Mouse (Mus musculus) myocyte (in vitro differentiated cells): Measurements from ENCODE around the gene Tmem176b.

Source experiments
- CEBPB ChIP-seq: IDR thresholded peaks from 2 replicates; pipeline ENCODE4 v1.6.1; 2011; ENCODE audit warnings: mild to moderate bottlenecking, moderate library complexity; ENCODE audit not compliant: poor library complexity, insufficient read depth, severe bottlenecking
- E2F4 ChIP-seq: IDR thresholded peaks from one replicate; pipeline ENCODE4 v1.6.1; 2011; ENCODE audit warnings: mild to moderate bottlenecking, control low read depth, moderate library complexity; ENCODE audit not compliant: insufficient read depth
- MYOD1 ChIP-seq, 3 experiments: IDR thresholded peaks; one replicate each; pipeline ENCODE4 v1.6.1; 2011; ENCODE audit warnings: control low read depth in 2 of 3, low read depth in 2 of 3, mild to moderate bottlenecking in 2 of 3, moderate library complexity in 1 of 3; ENCODE audit not compliant: insufficient read length in 2 of 3, control insufficient read depth in 1 of 3
- MYOG ChIP-seq, 3 experiments: IDR thresholded peaks; one replicate each; pipeline ENCODE4 v1.6.1; 2011; ENCODE audit warnings: control low read depth in 2 of 3, low read depth in 2 of 3, mild to moderate bottlenecking in 2 of 3; ENCODE audit not compliant: insufficient read length in 2 of 3, control insufficient read depth in 1 of 3, insufficient read depth in 1 of 3
- POLR2A ChIP-seq: IDR thresholded peaks from one replicate; pipeline ENCODE4 v1.6.1; 2011; ENCODE audit warnings: low read depth, mild to moderate bottlenecking, control low read depth, moderate library complexity; ENCODE audit not compliant: insufficient read length
- USF1 ChIP-seq: IDR thresholded peaks from one replicate; pipeline ENCODE4 v1.6.1; 2011; ENCODE audit warnings: low read depth, mild to moderate bottlenecking, control low read depth, moderate library complexity

GRCm38 (mm10) chr6:48854155-48854554 is 12.9 kb upstream of the Tmem176b start:
- TF ChIP-seq POLR2A, result no peak
- TF ChIP-seq MYOD1 (IDR thresholded peaks at IDR 0.05; ENCODE audit: control insufficient read depth in 1 of 3, insufficient read length in 2 of 3, low read depth in 2 of 3), result no peak
- TF ChIP-seq E2F4, result no peak
- TF ChIP-seq MYOG (IDR thresholded peaks at IDR 0.05; ENCODE audit: control insufficient read depth in 1 of 3, insufficient read depth in 1 of 3, insufficient read length in 2 of 3, low read depth in 2 of 3), result no peak
- no peak for TF ChIP-seq USF1
- TF ChIP-seq CEBPB, result no peak
